In the genomic region with DNA sequence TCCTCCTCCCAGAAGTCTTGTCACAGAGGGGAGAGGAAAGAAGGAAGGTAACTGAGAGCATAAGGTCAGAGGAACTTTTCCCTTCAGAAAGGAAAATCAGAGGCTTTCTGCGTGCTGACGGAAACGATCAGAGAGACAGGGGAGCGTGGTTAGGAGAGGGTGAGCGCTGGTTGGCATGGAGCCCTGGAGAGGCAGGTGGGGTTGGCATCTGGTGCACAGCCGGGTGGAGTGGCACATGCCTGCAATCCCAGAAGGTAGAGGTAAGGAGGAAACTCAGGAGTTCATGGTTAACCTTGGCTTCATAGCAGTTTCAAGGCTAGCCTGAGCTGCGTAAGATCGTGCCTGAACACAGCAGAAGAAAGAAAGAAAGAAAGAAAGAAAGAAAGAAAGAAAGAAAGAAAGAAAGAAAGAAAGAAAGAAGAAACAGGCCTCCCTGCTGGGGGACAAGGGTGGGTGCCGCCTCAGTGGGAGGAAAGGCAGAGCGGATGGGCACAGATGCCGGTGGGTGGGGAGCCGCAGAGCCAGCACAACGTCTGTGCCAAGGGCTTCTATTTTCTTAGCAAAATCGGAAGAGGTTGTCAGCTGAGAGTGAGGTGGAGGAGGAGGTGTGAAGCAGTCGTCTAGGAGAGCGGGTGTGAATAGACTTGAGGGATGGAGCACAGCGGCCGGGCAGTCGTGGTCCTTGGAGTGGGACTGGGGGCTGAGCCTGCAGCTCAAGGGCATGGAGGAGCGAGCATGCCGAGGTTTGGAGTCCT, we compare ENCODE assay signal across 9 mouse cellular contexts. TPM values are rescaled to one million over a fixed set of nuclear protein-coding genes. Genes with fewer than 3 reads are reported as not detected.
DNase-seq lines count a peak whose midpoint lies in the region; ATAC-seq lines count a peak whose summit lies in the region.
"Had no signal": no experiment of that assay in that cellular context is flagged by ENCODE, and none has a peak within 500 bp of the region (broad histone marks: within the 10 kb centered on the region; RNA-seq: fewer than 3 reads in every experiment).

No protein-coding gene starts in this region.

- no peaks in the 10 kb centered on the region for H3K27me3 ChIP-seq in hindbrain, embryonic 14.5 days (ENCODE audit: control insufficient read depth, insufficient read depth, low read length)

- DNase-seq in CD4-positive helper T cell, adult 2 months (ENCODE audit: low read depth, low spot score): peak; percentile 32
- peak; percentile 92 for DNase-seq in brain, adult 2 months (ENCODE audit: low read depth, low spot score)
- peak; percentile 38 to 41 for DNase-seq in layer of hippocampus, postnatal 10 days (ENCODE audit: low spot score in 2 of 2)
- no peak for DNase-seq in hindbrain, embryonic 14.5 days (ENCODE audit: low spot score)
- no peak for DNase-seq in cerebellum, adult 9-10 months
- no peak for DNase-seq in kidney, adult 11 months

- H3K9ac ChIP-seq in hindbrain, embryonic 14.5 days: no peak overlapping the region

- H3K27ac ChIP-seq in hindbrain, embryonic 14.5 days: no peak overlapping the region

- H3K9me3 ChIP-seq in hindbrain, embryonic 14.5 days (ENCODE audit: control insufficient read depth, low read length): no peaks in the 10 kb centered on the region

- no peak overlapping the region for H3K4me3 ChIP-seq in hindbrain, embryonic 14.5 days (replicated peaks; ENCODE audit: low read length)

- ATAC-seq in megakaryocyte progenitor cell, adult 5-6 weeks (replicated peaks; ENCODE audit: poor library complexity): peak; percentile 34
- ATAC-seq in hindbrain, embryonic 14.5 days (ENCODE audit: low FRiP score): no peak
- no peak for ATAC-seq in erythroblast, adult 5-6 weeks (replicated peaks; ENCODE audit: low FRiP score, poor library complexity, severe bottlenecking)

- no peak overlapping the region for H3K4me2 ChIP-seq in hindbrain, embryonic 14.5 days (replicated peaks)
- H3K4me2 ChIP-seq: liver, embryonic 11.5 days had no signal

- no peaks in the 10 kb centered on the region for H3K4me1 ChIP-seq in hindbrain, embryonic 14.5 days (replicated peaks; ENCODE audit: control insufficient read depth, insufficient read depth, low read length)

- 70% methylated on average over 21 of the region's 21 CpGs for WGBS in hindbrain, embryonic 14.5 days

- no peaks in the 10 kb centered on the region for H3K36me3 ChIP-seq in hindbrain, embryonic 14.5 days (replicated peaks; ENCODE audit: control insufficient read depth, insufficient read depth)

RNA-seq across cellular contexts. Expression of a gene that starts 41.0 kb away (rescaled TPM):
- 1 to 10 TPM; 8.3 to 8.7 TPM for total RNA-seq in layer of hippocampus, postnatal 10 days (2021)
- 5.7 and 7.7 TPM in 2 replicates for total RNA-seq in megakaryocyte progenitor cell, adult 5-6 weeks (2015)
- total RNA-seq in megakaryocyte progenitor cell, adult 5-6 weeks (2017): 6.0 and 7.0 TPM in 2 replicates
- polyA plus RNA-seq in hindbrain, embryonic 14.5 days (2014; fragmentation: Nextera tagmentation; extraction: Ambion mirVana): 0.39 and 0.56 TPM in 2 replicates
- total RNA-seq in erythroblast, adult 5-6 weeks (2015; ENCODE audit: low replicate concordance): 1.7 and 3.8 TPM in 2 replicates
- total RNA-seq in erythroblast, adult 5-6 weeks (2017; ENCODE audit: low replicate concordance): 2.4 and 2.6 TPM in 2 replicates

Comparison
In these comparisons a context has a peak if more than half of its experiments do, and no peak if none do; other contexts are left out.
1. DNase-seq: peak in CD4-positive helper T cell, adult 2 months (single experiment), brain, adult 2 months (single experiment) and layer of hippocampus, postnatal 10 days (2 of 2); none in hindbrain, embryonic 14.5 days (single experiment), cerebellum, adult 9-10 months (single experiment) and kidney, adult 11 months (single experiment).